Mouse (Mus musculus) cerebellum, adult 2 months (tissue): Measurements from ENCODE around the gene Mta2.

Experiments
- CTCF ChIP-seq: fragments of 200-500 bp; IDR thresholded peaks from 2 replicates; pipeline ENCODE4 v1.5.1; 2011; ENCODE audit warnings: low read depth, mild to moderate bottlenecking, control low read depth, low read length, moderate library complexity, borderline replicate concordance; ENCODE audit not compliant: insufficient read depth
- POLR2A ChIP-seq: fragments of 200-500 bp; IDR thresholded peaks from 2 replicates; pipeline ENCODE4 v1.6.1; 2011; ENCODE audit warnings: low read length, control low read depth, borderline replicate concordance; ENCODE audit not compliant: insufficient read depth

GRCm38 (mm10) chr19:8991245-8991870 lies 49.7 kb downstream of the Mta2 start:
- TF ChIP-seq POLR2A (no peak), CTCF (no peak)
